Mouse (Mus musculus): ENCODE measurements around the gene Copb1.

DNA sequence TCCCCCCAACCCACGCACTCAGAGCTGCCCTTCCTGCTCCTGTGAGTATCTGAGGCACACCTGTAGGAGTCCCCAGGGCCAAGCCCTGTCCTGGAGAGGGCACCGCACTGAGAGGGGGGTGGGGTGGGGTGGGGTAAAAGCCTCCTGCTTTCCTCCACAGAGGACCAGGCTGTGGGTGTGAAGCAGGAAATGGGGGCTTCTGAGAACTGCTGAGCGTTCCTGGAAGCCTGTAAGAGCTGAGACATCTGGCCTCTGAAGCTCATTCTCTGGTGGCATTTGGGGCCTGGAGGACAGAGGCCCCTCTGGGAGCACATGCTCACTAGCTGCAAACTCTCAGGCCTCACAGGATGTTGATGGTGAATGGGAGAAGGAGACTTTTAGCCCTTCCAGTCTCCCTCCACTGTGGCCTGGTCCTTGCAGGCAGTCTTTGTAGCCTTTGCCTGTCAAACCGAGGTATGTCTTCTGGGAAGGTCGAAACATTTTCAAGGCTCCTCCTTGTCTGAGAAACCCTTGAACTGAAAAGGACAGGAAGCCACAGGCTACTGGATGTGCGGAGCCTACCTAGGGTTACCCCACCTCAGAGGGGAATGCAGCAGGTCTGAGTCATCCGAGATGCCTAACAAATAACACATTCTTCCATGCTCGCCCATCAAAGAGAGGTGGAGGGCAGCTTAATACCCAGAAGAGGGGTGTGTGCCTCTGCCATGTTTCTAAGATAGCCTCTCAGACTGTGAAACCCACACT is 83.0 kb downstream of the Copb1 start:
- no peak for TF ChIP-seq CTCF (IDR thresholded peaks at IDR 0.05)
- TF ChIP-seq POLR2A (IDR thresholded peaks at IDR 0.05; ENCODE audit: insufficient read depth, low read depth, low read length): no peak

All from heart, adult 2 months (tissue).